Mouse (Mus musculus) kidney, embryonic 15.5 days (tissue): ENCODE data around the gene Ern1. TPM values are rescaled to one million over a fixed set of nuclear protein-coding genes. Genes with fewer than 3 reads are reported as not detected.
"Not testable (repeated sequence)": the region's sequence is repeated elsewhere in the genome, so short reads cannot be mapped to it uniquely, and the experiment has no call there.

Source experiments
- ATAC-seq: fragments of 200-750 bp; cut with Nextera tagmentation; replicated peaks from 2 replicates; pipeline ENCODE4 v1.8.0; 2017; ENCODE audit warnings: moderate TSS enrichment; ENCODE audit not compliant: low FRiP score
- H3K27ac ChIP-seq: fragments of 300-500 bp; sonication (generic); 2 replicates; pipeline ENCODE4 v1.5.1; 2015; ENCODE audit warnings: mild to moderate bottlenecking, inconsistent platforms
- H3K27me3 ChIP-seq: fragments of 300-500 bp; sonication (generic); 2 replicates; pipeline ENCODE4 v1.6.1; 2015; ENCODE audit warnings: inconsistent platforms
- H3K36me3 ChIP-seq: fragments of 300-500 bp; sonication (generic); 2 replicates; pipeline ENCODE4 v1.6.1; 2015; ENCODE audit warnings: inconsistent platforms
- H3K4me1 ChIP-seq: fragments of 300-500 bp; sonication (generic); 2 replicates; pipeline ENCODE4 v1.6.1; 2015; ENCODE audit warnings: inconsistent platforms
- H3K4me2 ChIP-seq: fragments of 300-500 bp; sonication (generic); 2 replicates; pipeline ENCODE4 v1.6.1; 2015; ENCODE audit warnings: moderate library complexity, mild to moderate bottlenecking, inconsistent platforms
- H3K4me3 ChIP-seq: fragments of 300-500 bp; sonication (generic); replicated peaks from 2 replicates; pipeline ENCODE4 v1.5.1; 2015; ENCODE audit warnings: mild to moderate bottlenecking, inconsistent platforms
- H3K9ac ChIP-seq: fragments of 300-500 bp; sonication (generic); 2 replicates; pipeline ENCODE4 v1.6.1; 2015; ENCODE audit warnings: mild to moderate bottlenecking, inconsistent platforms
- H3K9me3 ChIP-seq: fragments of 300-500 bp; sonication (generic); replicated peaks from 2 replicates; pipeline ENCODE4 v1.6.1; 2016; ENCODE audit warnings: inconsistent platforms
- WGBS: fragments of 180-500 bp; shearing (Covaris S2); methylation state at CpG from one replicate; pipeline ENCODE4 v1.1.7; 2015; ENCODE audit warnings: mixed read lengths; 5-methylcytosine and 5-hydroxymethylcytosine counted together
- polyA plus RNA-seq: library from polyadenylated mRNA; unstranded; fragments of >200 nt; fragmentation: Nextera tagmentation; extraction: Ambion mirVana; gene quantifications from 2 replicates; pipeline ENCODE4 v1.2.1, GENCODE M21; 2015

Gene Ern1
- polyA plus RNA-seq, 1 experiment from 2014 or later, result 7.0 TPM

GRCm38 (mm10) chr11:106501308-106502158, 13.9 kb upstream of the Ern1 start:
- 2% methylated on average over 22 of the region's 22 CpGs for WGBS
- Histone ChIP-seq H3K27me3 (no peaks in the 10 kb centered on the region), H3K4me2 (peak overlapping the region; percentile 66), H3K36me3 (peaks cover 7% of the 10 kb centered on the region; the same call in 1 of the 2 replicates), H3K9ac (peak overlapping the region; percentile 90), H3K4me3 (peak overlapping the region; percentile 86), H3K9me3 (no peaks in the 10 kb centered on the region), H3K27ac (peak overlapping the region; percentile 98), H3K4me1 (peaks cover 15% of the 10 kb centered on the region)
- ATAC-seq, result peak; percentile 72

GRCm38 (mm10) chr11:106500393-106501307, 13.0 kb upstream of the Ern1 start:
- Histone ChIP-seq H3K9ac (peak overlapping the region; percentile 90), H3K4me3 (peak overlapping the region; percentile 86), H3K4me1 (peaks cover 15% of the 10 kb centered on the region), H3K36me3 (no peaks in the 10 kb centered on the region), H3K9me3 (no peaks in the 10 kb centered on the region), H3K27ac (peak overlapping the region; percentile 98), H3K4me2 (peak overlapping the region; percentile 66), H3K27me3 (no peaks in the 10 kb centered on the region)
- under 1% methylated on average over 55 of the region's 55 CpGs for WGBS
- ATAC-seq, result peak; percentile 98

DNA sequence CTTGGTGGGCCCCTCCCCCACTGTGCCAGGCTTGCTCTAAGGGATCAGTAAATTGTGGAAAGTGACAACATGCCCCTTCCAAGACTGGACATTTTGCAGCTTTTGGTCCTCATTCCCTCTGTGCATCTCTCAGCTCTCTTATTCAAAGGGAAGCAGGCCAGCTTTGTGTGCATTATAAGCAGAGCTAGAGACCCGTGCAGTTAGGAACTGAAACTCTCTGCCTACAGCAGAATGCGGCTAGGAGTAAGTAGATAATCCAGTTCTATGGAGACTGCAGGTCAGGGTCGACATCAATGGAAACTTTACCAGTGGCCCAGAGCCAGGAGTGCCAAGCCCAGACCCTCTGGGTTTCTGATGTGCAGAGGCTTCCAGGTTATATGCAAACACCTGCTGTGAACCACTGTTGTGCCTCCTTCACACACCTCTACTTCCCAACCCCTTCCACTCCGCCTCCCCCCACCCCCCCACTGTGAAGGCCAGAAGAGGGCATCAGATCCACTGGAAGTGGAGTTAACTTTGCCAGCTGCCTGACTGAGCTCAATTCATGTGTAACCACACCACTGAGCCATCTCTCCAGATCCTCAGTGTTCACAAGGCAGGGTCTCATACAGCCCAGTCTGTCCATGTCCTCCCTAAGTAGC, 11.2 kb upstream of the Ern1 start:
- Histone ChIP-seq H3K27ac (0 out of 2 replicates have a peak overlapping the region, but pooled peaks have one; percentile 32), H3K4me1 (peaks cover 15% of the 10 kb centered on the region), H3K27me3 (no peaks in the 10 kb centered on the region), H3K9ac (no peak overlapping the region), H3K36me3 (no peaks in the 10 kb centered on the region), H3K4me2 (no peak overlapping the region), H3K4me3 (no peak overlapping the region), H3K9me3 (no peaks in the 10 kb centered on the region)
- no peak for ATAC-seq
- 39% methylated on average over 4 of the region's 4 CpGs for WGBS

DNA sequence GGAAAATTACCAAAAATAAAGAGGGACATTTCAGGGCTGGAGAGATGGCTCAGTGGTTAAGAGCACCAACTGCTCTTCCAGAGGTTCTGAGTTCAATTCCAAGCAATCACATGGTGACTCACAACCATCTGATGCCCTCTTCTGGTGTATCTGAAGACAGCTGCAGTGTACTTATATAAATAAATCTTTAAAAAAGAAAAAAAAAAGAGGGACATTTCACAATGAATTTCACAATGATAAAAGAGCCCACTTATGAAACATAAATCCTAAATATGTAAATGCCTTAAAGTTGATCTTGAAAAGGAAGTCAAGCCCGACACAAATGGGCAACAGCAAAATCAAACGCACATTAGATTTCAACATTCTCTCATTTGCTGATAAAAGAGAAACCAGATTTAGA, 10.3 kb upstream of the Ern1 start:
- no peak overlapping the region for H3K4me3 ChIP-seq
- no peaks in the 10 kb centered on the region for H3K9me3 ChIP-seq
- H3K27ac ChIP-seq, result no peak overlapping the region
- H3K36me3 ChIP-seq, result no peaks in the 10 kb centered on the region
- ATAC-seq, result no peak
- no peaks in the 10 kb centered on the region for H3K27me3 ChIP-seq
- no peak overlapping the region for H3K4me2 ChIP-seq
- WGBS, result 88% methylated on average over 2 of the region's 2 CpGs
- peaks cover 15% of the 10 kb centered on the region for H3K4me1 ChIP-seq
- no peak overlapping the region for H3K9ac ChIP-seq

DNA sequence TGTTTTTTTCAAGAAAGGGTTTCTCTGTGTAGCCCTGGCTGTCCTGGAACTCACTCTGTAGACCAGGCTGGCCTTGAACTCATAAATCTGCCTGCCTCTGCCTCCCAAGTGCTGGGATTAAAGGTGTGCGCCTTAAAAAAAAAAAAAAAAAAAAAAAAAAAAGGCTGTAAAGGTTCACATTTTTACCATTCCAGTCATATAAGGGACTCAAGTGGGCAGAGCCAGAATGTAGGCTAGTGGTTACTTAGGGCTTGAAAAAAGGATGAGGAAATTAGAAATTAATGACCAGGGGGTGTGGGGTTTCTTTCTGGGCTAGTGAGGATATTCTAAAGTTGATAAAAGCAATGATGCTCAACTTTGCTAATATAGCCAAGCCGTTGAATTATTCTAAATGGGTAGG, 9.4 kb upstream of the Ern1 start:
- not testable (repeated sequence) for H3K9ac ChIP-seq, H3K27ac ChIP-seq, H3K9me3 ChIP-seq, H3K36me3 ChIP-seq, H3K4me3 ChIP-seq, ATAC-seq, H3K27me3 ChIP-seq, H3K4me2 ChIP-seq
- WGBS, result 88% methylated on average over 2 of the region's 2 CpGs
- H3K4me1 ChIP-seq, result peaks cover 10% of the 10 kb centered on the region

DNA sequence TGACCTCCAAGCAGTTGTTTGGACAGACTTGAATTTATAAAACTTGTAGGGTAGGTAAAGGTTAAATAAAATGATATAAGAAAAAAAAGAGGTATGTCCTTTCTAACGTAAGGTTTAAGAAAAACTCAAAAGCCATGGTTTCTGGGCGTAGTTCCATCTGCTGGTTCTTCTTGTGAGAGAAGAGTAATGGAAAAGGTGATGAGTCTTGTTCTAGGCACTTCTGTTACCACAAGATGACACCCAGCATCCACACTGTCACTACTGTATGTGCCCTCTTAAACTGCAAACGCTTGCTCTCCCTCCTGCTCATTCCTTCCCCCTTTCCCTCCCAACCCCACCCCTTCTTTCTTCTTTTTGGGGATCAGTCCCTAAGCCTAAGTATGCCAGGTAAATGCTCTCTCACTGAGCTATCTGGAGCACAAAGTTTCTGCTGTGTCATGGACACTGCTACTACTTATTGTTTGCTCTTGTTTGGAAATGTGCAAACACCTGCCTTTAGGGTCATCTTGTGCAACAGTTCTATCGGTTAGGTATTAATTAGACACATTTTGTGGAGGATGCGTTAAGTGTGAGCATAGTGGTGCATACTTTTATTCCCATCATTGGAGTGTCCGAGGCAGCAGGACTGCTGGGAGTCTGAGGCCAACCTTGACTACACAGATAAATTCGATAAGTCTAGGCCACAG, 5.5 kb upstream of the Ern1 start:
- no peak for ATAC-seq
- no peak overlapping the region for H3K4me2 ChIP-seq
- no peaks in the 10 kb centered on the region for H3K36me3 ChIP-seq
- H3K9me3 ChIP-seq, result no peaks in the 10 kb centered on the region
- no peaks in the 10 kb centered on the region for H3K27me3 ChIP-seq
- no peak overlapping the region for H3K9ac ChIP-seq
- peaks cover 17% of the 10 kb centered on the region for H3K4me1 ChIP-seq
- 76% methylated on average over 7 of the region's 7 CpGs for WGBS
- no peak overlapping the region for H3K27ac ChIP-seq
- no peak overlapping the region for H3K4me3 ChIP-seq

DNA sequence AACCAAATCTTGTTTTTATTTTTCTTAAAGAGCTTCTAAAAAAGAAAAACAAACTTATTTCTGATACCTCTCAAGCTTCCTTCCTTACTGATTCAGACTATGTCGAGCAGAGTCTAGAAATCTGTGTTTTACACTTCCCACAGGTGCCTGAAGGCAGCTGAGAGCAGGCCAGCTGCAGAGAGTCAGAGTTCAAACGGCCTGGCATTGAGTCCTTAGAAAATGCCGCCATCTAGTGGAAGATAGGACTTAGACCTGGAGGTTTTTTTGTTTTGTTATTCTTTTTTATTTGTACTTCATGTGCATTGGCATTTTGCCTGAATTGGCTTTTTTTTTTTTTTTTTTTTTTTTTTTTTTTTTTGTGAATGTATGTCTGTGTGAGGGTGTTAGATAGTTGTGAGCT, 3.7 kb upstream of the Ern1 start:
- Histone ChIP-seq H3K9ac (no peak overlapping the region), H3K27ac (no peak overlapping the region), H3K4me3 (no peak overlapping the region), H3K36me3 (no peaks in the 10 kb centered on the region), H3K4me1 (peaks cover 26% of the 10 kb centered on the region), H3K27me3 (no peaks in the 10 kb centered on the region), H3K4me2 (no peak overlapping the region), H3K9me3 (no peaks in the 10 kb centered on the region)
- no peak for ATAC-seq
- WGBS, result under 1% methylated on average over 3 of the region's 3 CpGs

- H3K9me3 ChIP-seq, H3K4me3 ChIP-seq, H3K9ac ChIP-seq, ATAC-seq, H3K36me3 ChIP-seq, H3K27me3 ChIP-seq, H3K27ac ChIP-seq, H3K4me2 ChIP-seq: not testable (repeated sequence)
- H3K4me1 ChIP-seq, result peaks cover 31% of the 10 kb centered on the region
- 86% methylated on average over 6 of the region's 6 CpGs for WGBS
Observed at GRCm38 (mm10) chr11:106490600-106490999, 2.9 kb upstream of the Ern1 start.

DNA sequence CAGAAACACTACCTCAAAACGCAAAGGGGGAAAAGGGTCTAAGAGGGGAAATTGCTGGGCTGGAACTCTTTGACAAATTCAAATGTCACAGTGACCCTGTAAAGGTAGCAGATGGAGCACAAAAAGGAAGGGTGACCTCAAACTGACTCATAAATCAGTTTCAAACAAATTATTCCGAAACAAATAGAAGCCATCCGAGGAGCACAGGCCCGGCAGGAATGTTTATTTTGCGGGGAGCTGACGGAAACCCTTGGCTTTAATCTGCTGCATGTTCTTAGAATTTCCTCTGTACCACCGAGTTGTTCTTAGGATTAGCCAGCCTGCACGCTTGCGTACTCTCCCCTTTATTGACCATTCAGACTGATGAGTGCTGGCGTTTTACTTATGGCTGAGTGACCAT, 2.4 kb upstream of the Ern1 start:
- Histone ChIP-seq H3K27ac (no peak overlapping the region), H3K9me3 (no peaks in the 10 kb centered on the region), H3K4me1 (peaks cover 31% of the 10 kb centered on the region), H3K36me3 (no peaks in the 10 kb centered on the region), H3K4me3 (no peak overlapping the region), H3K4me2 (no peak overlapping the region), H3K27me3 (no peaks in the 10 kb centered on the region), H3K9ac (no peak overlapping the region)
- WGBS, result 31% methylated on average over 10 of the region's 10 CpGs
- no peak for ATAC-seq

DNA sequence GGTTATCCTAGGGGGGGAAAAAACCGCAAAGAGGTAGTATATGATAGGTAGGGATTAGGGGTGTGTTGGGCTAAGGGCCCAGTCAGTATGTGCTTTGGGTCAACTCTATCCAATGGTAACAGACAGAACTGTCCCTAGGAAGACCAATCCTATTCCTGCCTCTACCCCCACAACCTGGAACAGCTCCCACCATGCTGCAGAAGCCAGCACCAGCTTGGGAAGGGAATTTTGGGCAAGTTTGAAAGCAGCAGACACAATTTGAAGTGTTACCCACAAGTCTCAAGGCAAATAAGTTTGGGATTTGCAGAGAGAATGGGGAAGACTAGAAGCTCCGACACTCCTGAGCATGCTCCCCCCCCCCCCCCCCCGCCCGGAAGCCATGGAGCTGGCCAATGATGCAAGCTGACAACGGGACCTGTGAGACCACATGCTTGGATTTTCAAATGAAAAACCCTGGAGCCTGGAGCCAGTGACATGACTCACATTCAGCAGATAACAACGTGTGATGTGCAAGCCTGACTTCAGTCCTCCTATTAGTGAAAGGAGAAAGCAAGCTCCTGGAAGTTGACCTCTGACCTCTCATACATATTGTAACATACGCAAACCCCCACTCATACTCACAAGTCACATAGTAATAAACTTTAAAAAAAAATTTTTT, 1.5 kb upstream of the Ern1 start:
- WGBS, result 58% methylated on average over 7 of the region's 7 CpGs
- no peaks in the 10 kb centered on the region for H3K36me3 ChIP-seq
- 0 out of 2 replicates have a peak overlapping the region, but pooled peaks have one; percentile 94 for H3K27ac ChIP-seq
- H3K4me2 ChIP-seq, result no peak overlapping the region
- H3K9me3 ChIP-seq, result no peaks in the 10 kb centered on the region
- no peak overlapping the region for H3K4me3 ChIP-seq
- H3K27me3 ChIP-seq, result no peaks in the 10 kb centered on the region
- ATAC-seq, result no peak
- H3K4me1 ChIP-seq, result peaks cover 31% of the 10 kb centered on the region
- no peak overlapping the region for H3K9ac ChIP-seq

DNA sequence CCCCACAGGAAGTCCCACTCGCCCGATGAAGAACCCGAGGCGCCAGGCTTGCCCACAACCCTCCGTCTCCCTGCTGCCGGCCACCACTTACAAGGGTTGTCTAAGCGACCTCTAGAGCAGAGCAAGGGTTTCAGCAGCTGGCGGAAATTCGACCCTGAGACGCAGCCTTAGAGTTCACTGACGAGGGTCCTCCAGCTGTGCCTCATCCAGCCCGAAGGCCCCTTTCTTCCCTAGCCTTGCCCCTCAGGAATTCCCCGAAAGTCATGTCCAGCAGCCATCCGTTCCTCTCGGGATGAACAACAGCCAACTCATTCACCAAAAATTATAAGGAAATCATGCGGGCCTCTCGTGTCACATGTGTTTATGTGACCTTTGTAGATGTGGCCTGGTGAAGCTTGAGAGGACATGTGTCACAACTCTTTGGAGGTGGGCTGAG, 492 bp upstream of the Ern1 start:
- ATAC-seq, result peak; percentile 79
- Histone ChIP-seq H3K36me3 (no peaks in the 10 kb centered on the region), H3K9ac (no peak overlapping the region), H3K4me2 (peak overlapping the region; percentile 84), H3K27ac (peak overlapping the region; percentile 94), H3K4me3 (peak overlapping the region; percentile 98), H3K4me1 (peaks cover 31% of the 10 kb centered on the region), H3K27me3 (no peaks in the 10 kb centered on the region), H3K9me3 (no peaks in the 10 kb centered on the region)
- WGBS, result 6% methylated on average over 17 of the region's 17 CpGs
